Mouse (Mus musculus) lung, embryonic 16.5 days (tissue): Measurements from ENCODE around the gene Pgbd1. TPM values are rescaled to one million over a fixed set of nuclear protein-coding genes. Genes with fewer than 3 reads are reported as not detected.

ENCODE experiments used
- ATAC-seq: fragments of 200-750 bp; cut with Nextera tagmentation; 2 replicates; pipeline ENCODE4 v1.8.0; 2017; ENCODE audit warnings: low read depth, mild to moderate bottlenecking, moderate library complexity
- H3K27ac ChIP-seq: fragments of 300-500 bp; sonication (generic); 2 replicates; pipeline ENCODE4 v1.5.1; 2014; ENCODE audit warnings: mild to moderate bottlenecking, control low read depth, low read length
- H3K27me3 ChIP-seq: fragments of 300-500 bp; sonication (generic); 2 replicates; pipeline ENCODE4 v1.6.1; 2014; ENCODE audit warnings: low read depth, low read length, mixed read lengths; ENCODE audit not compliant: control insufficient read depth, insufficient read depth
- H3K36me3 ChIP-seq: fragments of 300-500 bp; sonication (generic); 2 replicates; pipeline ENCODE4 v1.6.1; 2014; ENCODE audit warnings: low read length; ENCODE audit not compliant: control insufficient read depth, insufficient read depth
- H3K4me1 ChIP-seq: fragments of 300-500 bp; sonication (generic); replicated peaks from 2 replicates; pipeline ENCODE4 v1.6.1; 2014; ENCODE audit warnings: low read length, mixed read lengths; ENCODE audit not compliant: control insufficient read depth, insufficient read depth
- H3K4me2 ChIP-seq: fragments of 300-500 bp; sonication (generic); 2 replicates; pipeline ENCODE4 v1.6.1; 2014; ENCODE audit warnings: low read depth, low read length, control low read depth
- H3K4me3 ChIP-seq: fragments of 300-500 bp; sonication (generic); 2 replicates; pipeline ENCODE4 v1.5.1; 2014; ENCODE audit warnings: mild to moderate bottlenecking, low read length, control low read depth
- H3K9ac ChIP-seq: fragments of 300-500 bp; sonication (generic); 2 replicates; pipeline ENCODE4 v1.6.1; 2014; ENCODE audit warnings: low read length, control low read depth
- H3K9me3 ChIP-seq: fragments of 300-500 bp; sonication (generic); 2 replicates; pipeline ENCODE4 v1.6.1; 2016; ENCODE audit warnings: low read length; ENCODE audit not compliant: control insufficient read depth
- WGBS: fragments of 180-500 bp; shearing (Covaris S2); extraction: QIAGEN DNeasy Blood & Tissue Kit; methylation state at CpG from one replicate; pipeline ENCODE4 v1.1.7; 2014; 5-methylcytosine and 5-hydroxymethylcytosine counted together
- polyA plus RNA-seq: library from polyadenylated mRNA; unstranded; fragments of >200 nt; fragmentation: Nextera tagmentation; extraction: Ambion mirVana; gene quantifications from 2 replicates; pipeline ENCODE4 v1.2.1, GENCODE M21; 2015

The Pgbd1 gene
- polyA plus RNA-seq, 1 experiment from 2014 or later: 3.3 TPM

DNA sequence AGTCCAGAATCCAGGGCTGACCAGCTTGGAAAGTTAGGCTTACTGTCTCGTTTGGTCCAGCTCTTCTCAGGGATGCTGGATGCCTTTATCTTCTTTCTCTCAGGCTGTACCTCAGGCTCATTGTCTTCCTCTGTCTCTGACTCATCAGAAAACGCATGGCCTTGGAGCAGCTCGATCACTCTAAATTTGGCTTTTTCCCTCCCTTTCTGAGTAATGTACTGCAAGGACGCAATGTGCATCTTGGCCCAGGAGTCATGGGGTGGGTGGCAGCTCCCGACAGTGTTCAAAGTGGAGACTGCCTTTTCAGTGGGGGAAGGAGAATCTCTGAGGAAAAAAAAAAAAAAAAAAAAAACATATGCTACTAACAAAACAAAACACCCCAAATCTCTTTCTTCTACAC, 17.6 kb downstream of the Pgbd1 start:
- WGBS: 56% methylated on average over 5 of the region's 5 CpGs
- Histone ChIP-seq H3K36me3 (no peaks in the 10 kb centered on the region), H3K27ac (no peak overlapping the region), H3K4me3 (no peak overlapping the region), H3K4me2 (no peak overlapping the region), H3K4me1 (0 out of 2 replicates have a peak, but pooled peaks cover 2% of the 10 kb centered on the region), H3K9ac (no peak overlapping the region), H3K27me3 (no peaks in the 10 kb centered on the region), H3K9me3 (no peaks in the 10 kb centered on the region)
- no peak for ATAC-seq

DNA sequence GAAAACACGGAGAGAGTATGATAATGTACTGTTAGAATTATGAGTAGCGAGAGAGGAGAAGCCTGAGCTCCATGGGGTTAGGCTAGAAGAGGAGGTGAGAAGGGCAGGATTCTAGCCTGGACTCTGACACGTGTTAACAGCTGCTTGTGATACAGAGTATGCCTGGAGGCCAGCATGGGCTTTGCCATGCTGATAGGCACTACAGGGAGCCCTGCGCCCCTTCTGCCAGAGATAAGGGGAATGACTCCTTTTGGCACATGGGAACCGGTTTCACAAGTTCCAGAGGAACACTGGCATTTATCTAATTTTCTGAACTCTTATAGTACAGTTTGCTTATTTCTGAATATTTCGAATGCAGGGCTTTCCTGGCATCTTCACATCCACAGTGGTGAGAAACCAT, 22.0 kb downstream of the Pgbd1 start:
- WGBS: 49% methylated on average over 6 of the region's 6 CpGs
- no peak overlapping the region for H3K27ac ChIP-seq
- no peaks in the 10 kb centered on the region for H3K27me3 ChIP-seq
- no peak overlapping the region for H3K9ac ChIP-seq
- H3K4me3 ChIP-seq: no peak overlapping the region
- H3K4me1 ChIP-seq: peaks cover 2% of the 10 kb centered on the region; the same call in 1 of the 2 replicates
- H3K4me2 ChIP-seq: no peak overlapping the region
- no peaks in the 10 kb centered on the region for H3K36me3 ChIP-seq
- no peak for ATAC-seq
- H3K9me3 ChIP-seq: no peaks in the 10 kb centered on the region

DNA sequence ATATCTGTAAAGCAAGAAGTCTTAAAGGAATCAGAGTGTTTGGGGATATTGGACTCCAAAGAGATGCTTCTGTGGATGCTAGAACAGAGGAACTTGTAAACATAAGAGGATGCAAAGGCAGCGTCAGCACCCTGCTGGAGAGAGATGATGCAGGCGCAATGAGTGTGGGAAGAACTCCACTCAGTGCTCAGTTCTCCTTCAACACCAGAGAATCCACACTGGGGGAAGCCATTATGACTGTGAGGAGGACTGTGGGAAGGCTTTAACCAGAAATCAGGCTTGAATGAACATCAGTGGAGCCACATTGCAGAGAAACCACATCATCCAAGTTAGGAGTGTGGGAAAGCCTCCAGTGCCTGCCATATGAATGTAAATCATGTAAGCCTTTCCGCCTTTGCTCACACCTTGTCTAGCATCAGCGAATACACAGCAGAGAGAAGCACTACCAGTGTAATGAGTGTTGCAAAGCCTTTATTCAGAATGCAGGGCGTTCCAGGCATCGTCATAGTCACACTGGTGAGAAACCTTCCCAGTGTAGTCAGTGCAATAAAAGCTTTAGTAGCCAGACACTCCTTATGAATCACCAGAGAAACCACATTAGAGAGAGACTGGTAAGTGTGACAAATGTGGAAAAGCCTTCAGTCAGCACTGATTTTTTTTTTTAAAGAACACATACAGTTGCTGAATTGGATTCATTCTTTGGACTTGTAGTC, 23.4 kb downstream of the Pgbd1 start:
- Histone ChIP-seq H3K27me3 (no peaks in the 10 kb centered on the region), H3K4me2 (no peak overlapping the region), H3K27ac (no peak overlapping the region), H3K9ac (no peak overlapping the region), H3K4me1 (peaks cover 2% of the 10 kb centered on the region; the same call in 1 of the 2 replicates), H3K9me3 (no peaks in the 10 kb centered on the region), H3K4me3 (no peak overlapping the region), H3K36me3 (no peaks in the 10 kb centered on the region)
- ATAC-seq: no peak
- 76% methylated on average over 6 of the region's 6 CpGs for WGBS

DNA sequence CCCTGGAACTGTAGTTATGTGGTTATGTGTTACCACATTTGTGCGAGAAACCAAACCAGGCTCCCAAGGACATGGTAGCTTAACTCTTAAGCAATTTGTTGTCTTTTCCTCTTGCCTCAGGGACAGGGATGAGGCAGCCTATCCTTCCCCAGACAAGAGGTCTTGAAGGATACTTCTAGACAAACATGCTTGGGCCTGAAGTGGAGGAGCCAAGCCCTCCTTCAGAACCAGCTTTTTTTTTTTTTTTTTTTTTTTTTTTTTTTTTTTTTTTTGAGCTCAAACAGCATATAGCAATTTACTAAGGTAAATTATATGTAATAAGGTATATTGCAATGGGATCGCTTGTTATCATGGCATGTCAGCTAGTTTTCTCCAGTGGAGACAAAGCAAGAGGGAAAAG, 25.1 kb downstream of the Pgbd1 start:
- H3K4me2 ChIP-seq: no peak overlapping the region
- H3K27me3 ChIP-seq: no peaks in the 10 kb centered on the region
- no peaks in the 10 kb centered on the region for H3K9me3 ChIP-seq
- no peak overlapping the region for H3K9ac ChIP-seq
- no peak overlapping the region for H3K27ac ChIP-seq
- 85% methylated on average over 2 of the region's 2 CpGs for WGBS
- H3K36me3 ChIP-seq: no peaks in the 10 kb centered on the region
- no peak overlapping the region for H3K4me3 ChIP-seq
- no peak for ATAC-seq
- H3K4me1 ChIP-seq: peaks cover 2% of the 10 kb centered on the region; the same call in 1 of the 2 replicates

GRCm38 (mm10) chr13:21415266-21415665, 25.6 kb downstream of the Pgbd1 start:
- no peak for ATAC-seq
- H3K4me2 ChIP-seq: no peak overlapping the region
- no peak overlapping the region for H3K4me3 ChIP-seq
- H3K9me3 ChIP-seq: no peaks in the 10 kb centered on the region
- H3K9ac ChIP-seq: no peak overlapping the region
- H3K4me1 ChIP-seq: peaks cover 2% of the 10 kb centered on the region; the same call in 1 of the 2 replicates
- WGBS: 54% methylated on average over 4 of the region's 4 CpGs
- H3K27ac ChIP-seq: peak overlapping the region; percentile 44
- H3K27me3 ChIP-seq: no peaks in the 10 kb centered on the region
- H3K36me3 ChIP-seq: no peaks in the 10 kb centered on the region

- WGBS: 42% methylated on average over 15 of the region's 15 CpGs
- no peak overlapping the region for H3K9ac ChIP-seq
- no peaks in the 10 kb centered on the region for H3K36me3 ChIP-seq
- no peak overlapping the region for H3K4me2 ChIP-seq
- ATAC-seq: peak; percentile 83
- H3K27ac ChIP-seq: peak overlapping the region; percentile 44
- peaks cover 2% of the 10 kb centered on the region; the same call in 1 of the 2 replicates for H3K4me1 ChIP-seq
- no peaks in the 10 kb centered on the region for H3K9me3 ChIP-seq
- no peaks in the 10 kb centered on the region for H3K27me3 ChIP-seq
- H3K4me3 ChIP-seq: no peak overlapping the region
These were observed 26.3 kb downstream of the Pgbd1 start for GRCm38 (mm10) chr13:21414231-21415212.

- peak overlapping the region; percentile 49 for H3K4me3 ChIP-seq
- H3K4me1 ChIP-seq: peaks cover 3% of the 10 kb centered on the region
- WGBS: 49% methylated on average over 11 of the region's 11 CpGs
- no peaks in the 10 kb centered on the region for H3K9me3 ChIP-seq
- H3K4me2 ChIP-seq: peak overlapping the region; percentile 71
- no peaks in the 10 kb centered on the region for H3K27me3 ChIP-seq
- no peaks in the 10 kb centered on the region for H3K36me3 ChIP-seq
- H3K27ac ChIP-seq: peak overlapping the region; percentile 34
- ATAC-seq: no peak
- H3K9ac ChIP-seq: peak overlapping the region; percentile 63
These were observed 31.9 kb downstream of the Pgbd1 start for GRCm38 (mm10) chr13:21408805-21409459.

DNA sequence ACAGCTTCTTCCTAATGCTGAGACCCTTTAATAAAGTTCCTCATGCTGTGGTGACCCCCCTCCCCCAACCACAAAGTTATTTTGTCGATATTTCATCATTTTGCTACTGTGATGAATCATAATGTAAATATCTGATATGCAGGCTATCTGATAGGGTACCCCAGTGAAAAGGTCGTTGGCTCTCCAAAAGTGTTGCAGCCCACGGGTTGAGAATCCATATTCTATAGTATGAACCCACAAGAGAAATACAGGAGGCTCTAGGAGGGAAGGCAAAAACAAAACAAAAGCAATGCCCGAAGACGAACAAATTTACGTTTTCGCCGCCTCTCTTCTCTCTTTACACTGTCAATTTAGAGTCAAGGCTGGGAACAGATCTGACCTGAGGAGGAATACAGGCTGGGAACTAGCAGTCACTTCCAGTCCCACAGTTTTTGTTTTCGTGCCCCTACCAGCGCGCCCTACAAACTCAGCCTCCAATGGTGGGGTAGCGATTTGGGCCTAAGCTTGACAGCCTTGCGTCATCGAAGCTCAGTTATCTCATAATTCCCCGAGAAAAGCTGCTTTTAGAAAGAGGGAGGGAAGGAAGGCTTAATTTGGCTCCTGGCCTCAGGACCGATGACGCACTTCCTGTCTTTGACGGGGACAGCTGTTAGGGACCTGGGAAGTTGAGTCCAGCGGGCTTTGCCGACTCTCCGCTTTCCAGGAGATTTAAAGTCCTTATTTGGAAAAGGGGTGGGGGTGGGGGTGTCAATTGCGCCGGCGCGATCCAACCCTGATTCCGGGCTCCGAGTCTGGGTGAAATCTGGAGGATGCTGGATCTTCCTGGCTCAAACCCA, 32.7 kb downstream of the Pgbd1 start:
- H3K4me1 ChIP-seq: peaks cover 3% of the 10 kb centered on the region
- H3K4me2 ChIP-seq: peak overlapping the region; percentile 71
- ATAC-seq: peak; percentile 99

More for the DNA sequence above, 32.7 kb downstream of the Pgbd1 start:
- 2% methylated on average over 27 of the region's 27 CpGs for WGBS
- peak overlapping the region; percentile 34 for H3K27ac ChIP-seq
- no peaks in the 10 kb centered on the region for H3K36me3 ChIP-seq
- H3K9ac ChIP-seq: peak overlapping the region; percentile 63
- H3K27me3 ChIP-seq: no peaks in the 10 kb centered on the region
- peak overlapping the region; percentile 49 for H3K4me3 ChIP-seq
- no peaks in the 10 kb centered on the region for H3K9me3 ChIP-seq
